Mouse (Mus musculus) regulatory T cell (primary cell): ENCODE data around the gene Tmem39b.

Source experiments
- in situ Hi-C: fragments of 300-600 bp; cut with MboI, MseI; formaldehyde crosslinking; loops from one replicate; pipeline ENCODE4 v1.15.1; 2025; ENCODE audit warnings: high pct_unique_total_duplicates

Gene Tmem39b

DNA sequence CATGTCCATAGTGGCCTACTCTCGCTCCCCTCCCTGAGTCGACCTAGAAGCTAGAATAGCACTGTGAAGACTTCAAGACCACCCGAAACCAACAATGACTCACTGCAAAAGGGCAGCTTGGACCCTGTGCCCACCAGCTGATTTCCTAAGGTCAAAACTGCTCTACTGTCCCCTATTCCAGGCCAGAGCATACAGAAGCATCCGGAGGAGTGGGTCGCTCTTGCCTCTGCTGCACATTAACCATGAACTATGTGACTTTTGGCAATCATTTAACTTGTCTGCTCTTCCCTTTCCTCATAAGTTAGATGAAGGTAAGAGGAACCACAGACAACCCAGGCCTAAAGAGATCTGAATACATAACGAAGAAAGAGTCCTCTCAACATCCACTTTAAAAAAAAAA is 12.1 kb downstream of the Tmem39b start:
- in situ Hi-C loops = no loop called here

DNA sequence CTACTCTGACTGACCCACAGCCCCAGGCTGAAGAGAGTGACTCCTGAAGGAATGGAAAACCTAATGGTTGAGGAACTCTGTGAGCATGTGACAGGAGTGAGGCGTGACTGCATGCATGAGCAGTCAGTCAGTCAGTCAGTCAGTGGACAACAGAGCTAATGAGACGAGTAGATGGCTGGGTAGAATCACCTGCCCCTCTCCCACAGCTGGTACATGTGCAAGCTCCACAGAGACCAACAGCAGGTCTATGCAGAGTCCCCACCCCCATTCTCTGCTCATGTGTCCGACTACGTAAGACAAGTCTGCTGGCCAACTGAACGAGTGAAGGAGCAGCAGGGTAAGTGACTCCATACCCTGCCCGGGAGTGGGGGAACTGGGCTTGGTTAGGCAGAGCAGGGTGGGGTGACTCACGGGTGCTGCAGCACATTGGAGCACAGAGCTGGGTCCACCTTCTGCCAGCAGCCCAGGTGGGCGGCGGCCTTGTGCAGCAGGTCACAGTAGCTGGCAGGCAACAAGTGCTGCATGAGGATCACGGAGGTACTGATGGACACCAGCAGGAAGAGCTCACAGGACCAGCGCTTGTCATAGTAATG is 12.6 kb downstream of the Tmem39b start:
- in situ Hi-C loops = no loop called here

DNA sequence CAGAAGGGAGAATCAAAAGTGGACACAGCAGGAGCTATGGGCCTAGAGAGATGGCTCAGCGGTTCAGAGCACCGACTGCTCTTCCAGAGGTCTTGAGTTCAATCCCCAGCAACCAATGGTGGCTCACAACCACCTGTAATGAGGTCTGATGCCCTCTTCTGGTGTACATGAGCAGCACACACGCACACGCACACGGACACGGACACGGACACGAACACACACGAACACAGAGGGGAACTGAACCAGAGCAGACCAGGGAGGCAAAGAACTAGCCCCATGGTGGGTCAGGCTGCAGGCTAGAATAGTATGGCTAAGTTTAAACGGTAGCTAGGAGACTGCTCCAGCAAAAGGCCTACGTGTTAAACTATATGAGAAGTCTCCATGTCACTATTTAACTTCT is 14.8 kb downstream of the Tmem39b start:
- in situ Hi-C loops = no loop called here

DNA sequence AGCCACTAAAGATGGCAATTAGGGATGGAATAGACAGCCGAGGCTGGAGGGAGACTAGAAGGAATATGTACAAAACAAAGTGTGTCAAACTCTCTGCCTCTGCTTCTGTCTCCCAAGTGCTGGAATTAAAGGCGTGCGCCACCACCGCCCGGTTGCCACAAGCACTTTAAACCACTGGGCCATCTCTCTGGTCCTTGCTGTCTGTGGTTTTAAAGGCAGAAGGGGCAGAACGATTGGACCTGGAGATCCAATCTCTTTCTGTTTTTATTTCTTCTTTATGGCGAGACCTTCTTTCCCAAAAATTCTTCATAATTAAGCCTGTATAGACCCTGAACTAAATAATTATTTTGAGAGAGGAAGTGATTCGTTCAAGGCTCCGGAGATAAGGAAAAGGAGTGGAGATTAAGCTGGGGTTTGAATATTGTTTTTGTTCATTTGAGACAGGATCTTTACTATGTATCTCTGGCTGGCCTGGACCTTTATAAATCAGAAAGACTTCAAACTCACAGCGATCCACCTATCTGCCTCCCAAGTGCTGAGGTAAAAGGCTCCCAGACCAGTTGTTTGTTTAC is 23.7 kb downstream of the Tmem39b start:
- in situ Hi-C loops = loop anchor here (10.0 kb wide), 1 partner anchor 938 kb away; no protein-coding TSS in a partner anchor

DNA sequence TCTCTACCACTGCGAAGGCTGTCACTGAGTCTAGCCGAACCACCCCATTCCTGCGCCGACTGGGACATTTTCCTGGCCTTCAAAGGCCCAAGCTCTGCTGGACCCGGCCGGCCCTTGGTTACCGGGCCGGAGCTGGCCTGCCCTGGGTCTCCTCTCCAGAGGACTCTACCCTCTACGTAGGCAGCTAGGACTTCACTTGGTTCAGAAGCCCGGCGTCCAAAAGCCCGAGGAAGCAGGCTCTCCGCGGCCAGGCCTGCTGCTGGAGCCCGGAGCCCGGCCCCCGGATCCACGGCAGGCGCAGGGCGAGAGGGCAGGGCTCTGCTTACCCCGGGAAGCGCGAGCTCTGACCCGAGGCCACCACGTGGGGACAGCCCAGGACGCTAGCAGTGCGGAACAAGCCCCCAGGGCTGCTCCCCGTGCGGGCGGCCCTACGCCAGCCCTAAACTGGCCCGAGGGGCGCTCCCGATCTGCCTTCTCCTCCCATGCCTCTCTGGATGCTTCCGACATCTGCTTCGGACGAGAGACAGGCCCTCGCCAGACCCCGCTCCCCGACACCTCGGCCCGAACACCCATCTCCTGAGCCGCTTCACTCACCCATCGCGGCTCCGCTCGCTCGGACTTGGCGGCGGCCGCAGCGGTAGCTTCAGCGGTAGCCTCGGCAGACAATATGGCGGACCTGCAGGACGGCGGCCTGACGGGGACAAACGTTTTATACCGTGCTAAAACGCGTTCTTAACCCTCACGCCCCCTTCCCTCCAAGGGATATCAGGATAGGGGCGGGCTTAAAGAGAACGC is 24.4 kb downstream of the Tmem39b start, which contains the start of gene Kpna6:
Gene Kpna6, minus strand, starts transcription at position 685 of the 795 bp plus-strand sequence.
- in situ Hi-C loops = loop anchor here (10.0 kb wide), 1 partner anchor 937 kb away; no protein-coding TSS in a partner anchor

DNA sequence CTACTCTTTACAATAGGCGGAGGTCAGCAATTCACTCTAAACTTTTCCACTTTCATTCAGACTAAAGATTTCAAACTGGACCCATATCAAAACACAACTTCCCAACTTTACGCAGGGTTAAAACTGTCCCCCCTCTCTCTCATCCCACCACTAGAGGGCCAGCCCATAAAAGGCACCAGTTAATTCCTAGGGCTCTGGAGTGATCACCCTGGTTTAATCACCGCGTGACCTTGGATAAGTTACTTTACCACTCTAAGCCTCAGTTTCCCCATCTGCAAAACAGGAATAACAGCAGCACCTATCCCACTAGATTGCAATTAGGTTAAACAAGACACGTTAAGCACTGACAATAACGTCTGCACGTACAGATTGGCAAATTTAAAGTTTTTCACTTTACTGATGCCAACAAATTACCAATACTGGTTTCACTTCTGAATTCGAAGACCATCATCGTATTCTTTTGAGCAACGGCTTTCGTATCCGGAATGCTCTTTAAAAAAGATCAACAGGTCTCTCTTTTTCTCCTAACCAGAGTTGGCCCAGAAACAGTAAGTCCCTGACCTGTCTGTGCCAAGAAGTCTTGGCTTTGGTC is 25.1 kb downstream of the Tmem39b start:
- in situ Hi-C loops = loop anchor here (10.0 kb wide), 1 partner anchor 937 kb away; no protein-coding TSS in a partner anchor

DNA sequence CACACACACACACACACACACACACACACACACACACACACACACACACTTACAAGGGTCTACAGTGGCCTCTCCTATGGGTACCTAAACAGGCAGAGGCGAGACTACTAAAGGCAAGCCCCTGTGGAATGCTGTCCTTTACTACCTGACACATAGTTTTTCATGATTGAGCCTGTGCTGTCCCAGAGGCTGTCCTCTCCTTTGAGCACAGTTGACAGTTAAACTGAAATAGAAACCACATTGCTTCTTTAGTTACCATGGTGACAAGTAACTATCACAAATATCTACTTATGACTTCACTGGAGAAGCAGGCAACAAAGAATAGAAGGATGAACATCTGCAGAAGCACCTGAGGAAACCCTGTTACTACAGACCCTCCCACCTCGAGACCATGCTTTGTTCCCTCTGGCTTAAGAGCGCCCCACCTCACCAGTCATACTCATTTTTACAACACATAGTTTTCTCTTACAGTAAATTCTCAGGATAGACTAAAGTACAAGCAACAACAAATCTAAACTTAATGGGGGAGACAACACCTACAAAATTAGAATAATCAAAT is 34.3 kb downstream of the Tmem39b start:
- in situ Hi-C loops = no loop called here

DNA sequence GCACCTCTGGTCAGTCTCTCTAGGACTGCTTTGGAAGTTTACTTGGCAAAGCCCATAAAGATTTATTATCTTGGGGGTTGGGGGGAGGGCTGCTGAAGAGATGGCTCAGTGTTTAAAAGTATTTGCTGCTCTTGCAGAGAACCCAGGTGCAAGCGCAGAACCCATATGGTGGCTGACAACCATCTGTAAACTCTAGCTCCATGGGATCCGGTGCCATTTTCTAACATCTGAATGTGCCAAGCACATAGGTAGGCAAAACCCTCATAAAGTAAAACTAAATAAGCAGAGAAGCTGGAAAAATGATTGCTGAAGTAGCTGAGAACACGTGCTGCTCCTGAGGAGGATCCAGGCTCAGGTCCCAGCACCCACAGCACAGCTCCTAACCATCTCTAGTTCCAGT is 35.1 kb downstream of the Tmem39b start:
- in situ Hi-C loops = no loop called here

DNA sequence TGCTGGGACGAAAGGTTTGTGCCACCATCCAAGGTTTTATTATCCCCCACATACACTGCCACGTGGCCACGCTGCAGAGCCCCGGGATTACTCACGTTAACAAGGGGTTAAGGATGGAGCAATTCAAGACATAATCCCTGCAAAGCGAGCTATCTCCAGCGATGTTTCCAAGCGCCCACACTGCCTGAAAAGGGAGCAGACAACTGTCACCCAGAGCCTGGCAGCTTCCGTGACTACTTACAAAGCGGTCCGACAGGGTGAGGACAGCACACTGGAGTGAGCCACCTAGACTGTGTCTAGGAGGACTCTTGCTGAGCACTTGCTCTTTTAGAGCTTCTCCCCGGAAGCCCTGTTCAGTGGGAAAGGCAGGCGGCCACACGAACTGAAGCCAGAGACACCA is 41.9 kb downstream of the Tmem39b start:
- in situ Hi-C loops = no loop called here

DNA sequence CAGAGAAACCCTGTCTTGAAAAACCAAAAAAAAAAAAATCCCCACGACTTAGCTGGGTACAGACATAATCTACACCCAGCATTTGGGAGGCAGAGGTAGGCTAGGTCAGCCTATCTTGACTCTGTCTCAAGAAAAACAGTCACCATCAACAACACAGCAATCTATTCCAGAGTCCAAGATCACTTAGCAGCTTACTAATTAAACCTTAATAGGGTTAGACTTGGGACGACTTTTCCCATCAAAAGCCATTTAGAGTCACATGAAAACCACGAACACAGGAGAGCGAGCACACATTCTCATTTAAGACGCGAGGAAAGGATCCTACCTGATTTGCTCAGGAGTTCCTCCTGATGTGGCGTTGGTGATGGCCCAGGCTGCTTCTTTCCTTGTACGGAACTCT is 46.3 kb downstream of the Tmem39b start:
- in situ Hi-C loops = no loop called here

DNA sequence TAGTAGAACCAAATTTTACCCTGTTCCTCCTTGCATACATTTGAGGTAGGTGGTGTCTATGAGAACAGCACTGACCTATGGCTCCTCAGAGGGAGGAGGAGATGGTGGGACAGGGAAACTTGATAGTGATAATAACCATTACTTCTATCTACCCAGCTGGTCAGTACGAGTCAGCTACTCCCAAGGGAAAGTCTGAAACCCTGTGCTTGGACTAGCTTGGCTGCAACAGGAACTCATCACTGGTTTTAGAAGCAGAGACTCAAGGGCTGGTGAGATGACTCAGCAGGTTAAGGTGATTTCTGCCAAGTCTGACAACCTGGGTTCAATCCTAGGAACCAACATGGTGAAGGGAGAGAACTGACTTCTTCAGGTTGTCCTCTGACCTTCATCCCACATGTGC is 48.0 kb downstream of the Tmem39b start:
- in situ Hi-C loops = loop anchor here (25.0 kb wide), 1 partner anchor 714 kb away; the partner anchor contains the start of genes Snrnp40 and Zcchc17

DNA sequence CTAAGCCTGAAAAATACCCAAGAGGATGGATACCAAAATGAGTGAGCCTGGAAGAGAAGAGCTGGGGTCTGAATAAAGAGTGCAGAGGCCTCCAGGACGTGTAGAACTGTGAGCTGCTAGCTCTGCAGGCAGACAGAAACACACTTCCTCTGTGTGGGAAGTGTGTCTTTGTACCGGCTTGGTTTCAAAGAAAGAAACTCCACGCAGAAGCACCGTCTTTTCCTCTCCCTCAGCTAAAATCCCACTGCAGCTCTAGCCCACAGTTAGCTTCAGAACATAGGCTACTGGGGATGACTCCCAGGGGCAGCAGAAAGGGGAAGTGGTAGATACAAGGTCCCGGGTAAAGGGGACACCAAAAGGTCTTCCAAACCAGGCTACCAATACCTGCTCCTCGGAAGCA is 51.4 kb downstream of the Tmem39b start:
- in situ Hi-C loops = loop anchor here (25.0 kb wide), 1 partner anchor 717 kb away; the partner anchor contains the start of genes Snrnp40 and Zcchc17

DNA sequence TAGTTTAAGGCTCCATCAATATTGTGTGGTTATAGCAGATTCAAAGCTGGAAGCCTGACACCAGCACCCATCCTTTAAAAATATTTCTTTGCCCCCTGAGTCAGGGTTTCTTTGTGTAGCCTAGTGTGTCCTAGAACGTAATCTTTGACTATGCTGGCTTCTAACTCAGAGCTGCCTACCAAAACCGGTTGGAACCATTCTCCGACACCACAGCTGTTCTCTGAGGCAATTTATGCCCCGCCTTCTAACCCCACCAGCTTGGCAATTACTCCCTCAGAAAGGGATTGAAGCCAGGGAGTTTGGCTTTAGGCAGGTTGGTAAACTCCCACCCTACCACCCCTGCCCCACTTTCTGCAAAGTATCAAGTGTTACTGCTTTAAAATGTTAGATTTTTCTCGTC is 54.9 kb downstream of the Tmem39b start:
- in situ Hi-C loops = loop anchor here (25.0 kb wide), 1 partner anchor 721 kb away; the partner anchor contains the start of genes Snrnp40 and Zcchc17

DNA sequence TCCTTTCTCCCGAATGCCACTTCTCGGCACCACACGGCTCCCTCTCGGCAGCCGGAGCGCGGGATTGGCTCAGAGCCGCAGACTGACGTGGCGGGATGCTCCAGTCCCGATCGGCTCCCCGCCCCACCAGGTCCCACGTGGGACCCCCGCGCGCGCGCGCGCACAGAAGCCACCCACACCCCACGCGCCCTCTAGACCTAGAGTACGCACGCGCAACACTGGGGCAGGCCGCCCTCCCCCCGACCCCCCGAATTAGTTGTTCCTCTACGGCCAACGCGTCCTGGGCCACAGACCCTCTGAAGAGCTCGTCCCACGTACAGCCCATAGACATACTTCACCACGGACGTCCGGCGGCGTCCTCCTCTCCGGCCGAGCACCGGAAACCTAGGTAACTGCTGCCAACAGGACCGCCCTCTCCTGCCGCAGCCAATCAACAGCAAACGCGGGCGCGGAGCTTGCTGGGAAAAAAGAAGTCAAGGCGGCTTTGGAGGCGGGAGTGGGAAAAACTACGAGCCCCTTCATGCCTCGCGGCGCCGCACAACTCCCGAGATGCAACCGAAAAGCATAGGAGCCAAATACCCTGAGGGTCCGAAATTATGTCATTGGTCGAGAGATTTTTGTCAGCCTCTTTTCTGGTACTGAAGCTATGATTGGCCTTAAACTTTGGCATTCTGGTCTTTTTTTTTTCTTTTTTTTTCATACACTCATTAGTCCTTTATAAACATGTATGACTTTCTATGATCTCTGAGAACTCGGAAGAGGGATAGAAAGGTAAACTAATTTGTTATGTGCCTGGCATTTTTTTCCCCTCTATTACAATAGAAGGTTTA is 55.8 kb downstream of the Tmem39b start, which contains the start of gene Txlna:
Gene Txlna, minus strand, starts transcription at position 428 of the 830 bp plus-strand sequence.
- in situ Hi-C loops = loop anchor here (25.0 kb wide), 1 partner anchor 721 kb away; the partner anchor contains the start of genes Snrnp40 and Zcchc17

DNA sequence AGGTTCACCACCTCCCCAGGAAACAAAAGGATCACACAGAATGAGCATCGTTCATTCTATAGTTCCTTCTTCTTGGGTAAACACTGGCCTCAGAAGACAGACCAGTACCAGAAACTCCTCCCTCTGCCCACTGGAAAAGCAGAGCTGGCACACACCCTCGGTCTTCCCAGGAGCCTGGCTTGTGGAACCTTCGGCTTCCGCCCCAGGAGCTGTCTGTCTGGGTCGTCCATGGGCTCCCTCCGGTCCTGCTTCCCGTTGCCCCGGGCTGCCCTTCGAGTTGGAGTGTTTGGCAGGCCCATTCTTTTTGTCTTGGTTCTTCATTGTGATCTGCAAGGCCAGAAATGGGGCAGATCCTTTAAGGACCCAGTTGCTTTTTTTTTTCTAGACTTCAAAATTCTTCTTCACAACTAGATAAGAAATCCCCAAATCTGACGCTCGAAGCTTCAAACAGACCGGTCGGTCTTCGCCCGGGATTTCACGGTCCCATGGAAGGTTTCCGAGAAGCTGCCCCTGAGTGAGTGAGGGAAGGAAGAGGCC is 56.5 kb downstream of the Tmem39b start:
- in situ Hi-C loops = loop anchor here (25.0 kb wide), 1 partner anchor 722 kb away; the partner anchor contains the start of genes Snrnp40 and Zcchc17

DNA sequence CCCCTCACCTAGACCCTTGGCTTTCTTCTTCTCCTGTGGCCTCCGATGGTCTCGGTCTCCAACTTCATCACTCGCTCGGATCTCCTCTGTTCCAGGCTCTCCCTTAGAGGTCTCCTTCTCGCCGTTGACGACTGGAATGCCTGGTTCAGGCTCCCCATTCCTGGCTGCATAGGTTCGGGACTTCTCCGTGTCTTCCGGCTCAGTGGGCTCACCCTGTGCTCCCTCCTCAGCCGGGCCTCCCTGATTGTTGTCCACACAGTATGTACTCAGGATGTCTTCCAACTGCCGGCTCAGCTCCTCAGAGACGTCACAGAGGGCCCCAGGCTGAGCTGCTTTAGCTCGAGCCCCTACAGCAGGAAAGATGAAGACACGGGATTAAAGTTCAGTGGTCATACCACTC is 57.4 kb downstream of the Tmem39b start:
- in situ Hi-C loops = loop anchor here (25.0 kb wide), 1 partner anchor 723 kb away; the partner anchor contains the start of genes Snrnp40 and Zcchc17

DNA sequence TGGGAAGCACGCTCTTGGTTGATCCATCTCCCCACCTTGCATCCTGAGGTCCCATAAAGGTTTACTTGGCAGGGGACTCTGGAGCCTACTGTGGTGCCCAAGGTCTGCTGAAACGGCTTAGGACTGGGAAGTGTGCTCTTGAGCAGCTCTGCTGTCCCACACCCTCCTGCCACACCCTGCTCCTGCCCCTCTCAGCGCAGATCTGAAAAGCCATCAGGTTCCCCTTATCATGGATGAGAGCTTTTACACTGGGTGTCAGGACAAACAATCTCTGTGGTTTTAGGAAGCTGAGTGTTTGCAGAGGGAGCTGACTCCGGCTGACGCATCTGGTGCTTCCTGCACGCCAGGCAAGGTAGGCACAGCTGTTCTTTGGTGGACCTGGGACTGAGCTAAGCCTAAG is 62.8 kb downstream of the Tmem39b start:
- in situ Hi-C loops = loop anchor here (25.0 kb wide), 1 partner anchor 728 kb away; the partner anchor contains the start of genes Snrnp40 and Zcchc17

DNA sequence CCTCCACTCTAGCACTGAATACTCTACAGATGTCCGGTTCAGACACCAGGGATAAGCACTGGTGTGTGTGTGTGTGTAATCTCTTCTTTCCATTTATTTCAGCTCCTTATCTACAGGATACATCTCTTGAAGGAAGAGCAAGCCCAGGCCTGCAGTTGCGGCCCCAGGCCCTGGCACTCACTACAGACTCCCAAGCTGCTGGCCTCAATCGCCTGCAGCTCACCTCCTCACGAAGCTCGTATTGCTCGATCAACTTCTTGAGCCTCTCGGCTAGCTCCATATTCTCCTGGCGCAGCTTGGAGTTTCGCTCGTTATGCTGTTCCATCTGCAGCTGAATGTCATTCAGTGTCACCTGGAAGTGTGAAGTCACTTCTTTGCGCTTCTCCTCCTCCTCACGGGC is 64.8 kb downstream of the Tmem39b start:
- in situ Hi-C loops = loop anchor here (25.0 kb wide), 1 partner anchor 730 kb away; the partner anchor contains the start of genes Snrnp40 and Zcchc17

DNA sequence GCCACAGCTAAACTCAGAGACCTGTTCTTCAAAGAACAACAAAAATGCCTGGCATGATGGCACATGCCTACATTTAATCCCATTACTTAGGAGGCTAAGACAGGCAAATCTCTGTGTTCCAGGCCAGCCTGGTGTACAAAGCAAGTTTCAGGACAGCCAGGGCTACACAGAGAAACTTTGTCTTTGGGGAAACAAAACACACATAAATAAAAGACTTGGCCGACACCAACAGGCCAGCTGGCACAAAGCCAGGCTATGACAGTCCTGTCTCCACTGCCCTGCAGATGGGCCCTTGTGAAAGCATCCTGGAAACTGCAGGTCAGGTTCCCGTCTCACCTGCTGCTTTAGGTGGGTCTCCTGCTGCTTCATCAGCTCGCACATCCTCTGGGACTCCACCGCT is 65.7 kb downstream of the Tmem39b start:
- in situ Hi-C loops = loop anchor here (25.0 kb wide), 1 partner anchor 731 kb away; the partner anchor contains the start of genes Snrnp40 and Zcchc17
